Mouse (Mus musculus) hindbrain, embryonic 15.5 days (tissue): ENCODE measurements around the gene Tfeb. TPM values are rescaled to one million over a fixed set of nuclear protein-coding genes. Genes with fewer than 3 reads are reported as not detected.
A peak's percentile ranks its signal among the peaks of the same experiment; 100 is the strongest.

Experiments used
- ATAC-seq: fragments of 200-750 bp; cut with Nextera tagmentation; 2 replicates; pipeline ENCODE4 v1.8.0; 2017; ENCODE audit warnings: low read depth, moderate number of reproducible peaks, moderate TSS enrichment; ENCODE audit not compliant: low FRiP score
- H3K27ac ChIP-seq: fragments of 300-500 bp; sonication (generic); replicated peaks from 2 replicates; pipeline ENCODE4 v1.5.1; 2015; ENCODE audit warnings: mild to moderate bottlenecking, inconsistent platforms
- H3K27me3 ChIP-seq: fragments of 300-500 bp; sonication (generic); 2 replicates; pipeline ENCODE4 v1.6.1; 2015; ENCODE audit warnings: control low read depth, inconsistent platforms
- H3K36me3 ChIP-seq: fragments of 300-500 bp; sonication (generic); 2 replicates; pipeline ENCODE4 v1.6.1; 2015; ENCODE audit warnings: control low read depth, inconsistent platforms
- H3K4me1 ChIP-seq: fragments of 300-500 bp; sonication (generic); replicated peaks from 2 replicates; pipeline ENCODE4 v1.6.1; 2015; ENCODE audit warnings: control low read depth, inconsistent platforms
- H3K4me2 ChIP-seq: fragments of 300-500 bp; sonication (generic); 2 replicates; pipeline ENCODE4 v1.6.1; 2015; ENCODE audit warnings: moderate library complexity, mild to moderate bottlenecking, inconsistent platforms
- H3K4me3 ChIP-seq: fragments of 300-500 bp; sonication (generic); 2 replicates; pipeline ENCODE4 v1.5.1; 2015; ENCODE audit warnings: mild to moderate bottlenecking, inconsistent platforms
- H3K9ac ChIP-seq: fragments of 300-500 bp; sonication (generic); 2 replicates; pipeline ENCODE4 v1.6.1; 2015; ENCODE audit warnings: inconsistent platforms
- H3K9me3 ChIP-seq: fragments of 300-500 bp; sonication (generic); 2 replicates; pipeline ENCODE4 v1.6.1; 2016; ENCODE audit warnings: control low read depth, inconsistent platforms
- WGBS: fragments of 180-500 bp; shearing (Covaris S2); methylation state at CpG from one replicate; pipeline ENCODE4 v1.1.7; 2015; 5-methylcytosine and 5-hydroxymethylcytosine counted together
- polyA plus RNA-seq: library from polyadenylated mRNA; unstranded; fragments of >200 nt; fragmentation: Nextera tagmentation; extraction: Ambion mirVana; gene quantifications from 2 replicates; pipeline ENCODE4 v1.2.1, GENCODE M21; 2015

The Tfeb gene
- 3.6 and 4.2 TPM in 2 replicates for polyA plus RNA-seq

GRCm38 (mm10) chr17:47736856-47737255 is at the start of gene Tfeb:
TSS of gene Tfeb (plus strand) at chr17:47737030.
- H3K4me1 ChIP-seq: peaks cover 27% of the 10 kb centered on the region
- no peaks in the 10 kb centered on the region for H3K36me3 ChIP-seq
- peaks cover 19% of the 10 kb centered on the region for H3K27me3 ChIP-seq
- H3K9ac ChIP-seq: peak within 1 kb of the TSS; percentile 52
- H3K9me3 ChIP-seq: no peaks in the 10 kb centered on the region
- under 1% methylated on average over 45 of the region's 47 CpGs for WGBS
- H3K4me3 ChIP-seq: peak within 1 kb of the TSS; percentile 68
- H3K4me2 ChIP-seq: peak within 1 kb of the TSS; percentile 98
- H3K27ac ChIP-seq: peak within 1 kb of the TSS; percentile 56
- peak; percentile 72 for ATAC-seq

GRCm38 (mm10) chr17:47687409-47688343 is 49.2 kb upstream of the Tfeb start:
- peak; percentile 93 for ATAC-seq

GRCm38 (mm10) chr17:47688344-47688607 is 48.6 kb upstream of the Tfeb start, which contains the start of gene Tomm6:
TSS of gene Tomm6 (minus strand) at chr17:47688386.
- no peaks in the 10 kb centered on the region for H3K9me3 ChIP-seq
- peak within 1 kb of the TSS; percentile 89 for H3K4me3 ChIP-seq
- peaks cover 16% of the 10 kb centered on the region for H3K36me3 ChIP-seq
- peak within 1 kb of the TSS; percentile 84 for H3K4me2 ChIP-seq
- H3K9ac ChIP-seq: peak within 1 kb of the TSS; percentile 75
- peak within 1 kb of the TSS; percentile 85 for H3K27ac ChIP-seq
- H3K4me1 ChIP-seq: peaks cover 26% of the 10 kb centered on the region
- ATAC-seq: no peak
- H3K27me3 ChIP-seq: no peaks in the 10 kb centered on the region
- 1% methylated on average over 9 of the region's 9 CpGs for WGBS

More at GRCm38 (mm10) chr17:47687409-47688343, 49.2 kb upstream of the Tfeb start:
- Histone ChIP-seq H3K4me3 (peak overlapping the region; percentile 89), H3K9ac (peak overlapping the region; percentile 75), H3K27ac (peak overlapping the region; percentile 85), H3K27me3 (no peaks in the 10 kb centered on the region), H3K4me1 (peaks cover 26% of the 10 kb centered on the region), H3K36me3 (peaks cover 17% of the 10 kb centered on the region), H3K4me2 (peak overlapping the region; percentile 84), H3K9me3 (no peaks in the 10 kb centered on the region)
- WGBS: under 1% methylated on average over 70 of the region's 70 CpGs

- H3K36me3 ChIP-seq: peaks cover 10% of the 10 kb centered on the region
- peak; percentile 65 for ATAC-seq
- H3K4me2 ChIP-seq: peak within 1 kb of the TSS; percentile 84
- H3K9me3 ChIP-seq: no peaks in the 10 kb centered on the region
- H3K4me3 ChIP-seq: peak within 1 kb of the TSS; percentile 89
- no peaks in the 10 kb centered on the region for H3K27me3 ChIP-seq
- H3K9ac ChIP-seq: peak within 1 kb of the TSS; percentile 75
- peaks cover 32% of the 10 kb centered on the region for H3K4me1 ChIP-seq
- WGBS: 1% methylated on average over 57 of the region's 58 CpGs
- peak within 1 kb of the TSS; percentile 85 for H3K27ac ChIP-seq
These were observed 47.9 kb upstream of the Tfeb start, which contains the start of gene Frs3 for GRCm38 (mm10) chr17:47688608-47689575. TSS of gene Frs3 (plus strand) at chr17:47689030.

- no peak overlapping the region; the same call in 1 of the 2 replicates for H3K9ac ChIP-seq
- no peaks in the 10 kb centered on the region for H3K9me3 ChIP-seq
- 73% methylated on average over 6 of the region's 8 CpGs for WGBS
- H3K4me1 ChIP-seq: peaks cover 39% of the 10 kb centered on the region
- H3K4me3 ChIP-seq: peak overlapping the region; percentile 89
- no peaks in the 10 kb centered on the region for H3K27me3 ChIP-seq
- peaks cover 3% of the 10 kb centered on the region; the same call in 1 of the 2 replicates for H3K36me3 ChIP-seq
- peak overlapping the region; percentile 84 for H3K4me2 ChIP-seq
- no peak for ATAC-seq
- H3K27ac ChIP-seq: no peak overlapping the region
These were observed 46.9 kb upstream of the Tfeb start for GRCm38 (mm10) chr17:47689894-47690293.

GRCm38 (mm10) chr17:47691650-47692049 is 45.2 kb upstream of the Tfeb start:
- no peak overlapping the region for H3K4me2 ChIP-seq
- H3K27me3 ChIP-seq: no peaks in the 10 kb centered on the region
- no peak overlapping the region for H3K4me3 ChIP-seq
- H3K9me3 ChIP-seq: no peaks in the 10 kb centered on the region
- ATAC-seq: no peak
- H3K4me1 ChIP-seq: peaks cover 47% of the 10 kb centered on the region
- no peaks in the 10 kb centered on the region for H3K36me3 ChIP-seq
- no peak overlapping the region for H3K27ac ChIP-seq
- 84% methylated on average over 3 of the region's 3 CpGs for WGBS
- H3K9ac ChIP-seq: no peak overlapping the region

- no peaks in the 10 kb centered on the region for H3K27me3 ChIP-seq
- no peaks in the 10 kb centered on the region for H3K9me3 ChIP-seq
- 34% methylated on average over 13 of the region's 13 CpGs for WGBS
- H3K27ac ChIP-seq: peak overlapping the region; percentile 82
- no peaks in the 10 kb centered on the region; the same call in 1 of the 2 replicates for H3K36me3 ChIP-seq
- H3K4me2 ChIP-seq: peak overlapping the region; percentile 82
- peaks cover 38% of the 10 kb centered on the region for H3K4me1 ChIP-seq
- peak overlapping the region; percentile 85 for H3K9ac ChIP-seq
- ATAC-seq: no peak; the same call in 1 of the 2 replicates
- H3K4me3 ChIP-seq: peak overlapping the region; percentile 62
These were observed 43.0 kb upstream of the Tfeb start for GRCm38 (mm10) chr17:47693671-47694441.

GRCm38 (mm10) chr17:47694442-47694502 is 42.6 kb upstream of the Tfeb start, which contains the start of gene Gm21981:
TSS of gene Gm21981 (minus strand) at chr17:47694455.
- Histone ChIP-seq H3K9ac (peak within 1 kb of the TSS; percentile 85), H3K9me3 (no peaks in the 10 kb centered on the region), H3K27me3 (no peaks in the 10 kb centered on the region), H3K4me2 (peak within 1 kb of the TSS; percentile 82), H3K36me3 (peaks cover 4% of the 10 kb centered on the region), H3K27ac (peak within 1 kb of the TSS; percentile 82), H3K4me3 (peak within 1 kb of the TSS; percentile 62), H3K4me1 (peaks cover 36% of the 10 kb centered on the region)
- WGBS: 4% methylated on average over 3 of the region's 3 CpGs
- ATAC-seq: no peak

GRCm38 (mm10) chr17:47694503-47695336 is 42.1 kb upstream of the Tfeb start, which contains the start of gene Prickle4:
TSS of gene Prickle4 (minus strand) at chr17:47694736.
- WGBS: under 1% methylated on average over 73 of the region's 82 CpGs
- Histone ChIP-seq H3K36me3 (peaks cover 8% of the 10 kb centered on the region), H3K27ac (peak within 1 kb of the TSS; percentile 82), H3K4me1 (peaks cover 32% of the 10 kb centered on the region), H3K4me3 (peak within 1 kb of the TSS; percentile 62), H3K9ac (peak within 1 kb of the TSS; percentile 85), H3K4me2 (peak within 1 kb of the TSS; percentile 82), H3K9me3 (no peaks in the 10 kb centered on the region), H3K27me3 (no peaks in the 10 kb centered on the region)
- peak; percentile 95 for ATAC-seq

- WGBS: 0% methylated on average over 15 of the region's 23 CpGs
- Histone ChIP-seq H3K9me3 (no peaks in the 10 kb centered on the region), H3K9ac (peak overlapping the region; percentile 85), H3K36me3 (peaks cover 13% of the 10 kb centered on the region), H3K27ac (peak overlapping the region; percentile 82), H3K4me2 (peak overlapping the region; percentile 82), H3K27me3 (no peaks in the 10 kb centered on the region), H3K4me3 (peak overlapping the region; percentile 62), H3K4me1 (peaks cover 26% of the 10 kb centered on the region)
- no peak for ATAC-seq
These were observed 41.5 kb upstream of the Tfeb start for GRCm38 (mm10) chr17:47695337-47695710.

GRCm38 (mm10) chr17:47698156-47698555 is 38.7 kb upstream of the Tfeb start:
- H3K4me1 ChIP-seq: peaks cover 22% of the 10 kb centered on the region
- ATAC-seq: no peak
- peaks cover 28% of the 10 kb centered on the region for H3K36me3 ChIP-seq
- 90% methylated on average over 10 of the region's 10 CpGs for WGBS
- no peak overlapping the region for H3K27ac ChIP-seq
- no peak overlapping the region for H3K4me2 ChIP-seq
- H3K9ac ChIP-seq: no peak overlapping the region
- H3K27me3 ChIP-seq: no peaks in the 10 kb centered on the region
- no peak overlapping the region for H3K4me3 ChIP-seq
- no peaks in the 10 kb centered on the region for H3K9me3 ChIP-seq
